Mouse (Mus musculus): ENCODE data around the gene Dcaf1.

The Dcaf1 gene

GRCm38 (mm10) chr9:106908174-106908573 is 86.5 kb downstream of the Dcaf1 start:
- no peak for DNase-seq (ENCODE audit: low spot score)

GRCm38 (mm10) chr9:106908715-106909114 is 87.0 kb downstream of the Dcaf1 start:
- DNase-seq (ENCODE audit: low spot score), result no peak

DNA sequence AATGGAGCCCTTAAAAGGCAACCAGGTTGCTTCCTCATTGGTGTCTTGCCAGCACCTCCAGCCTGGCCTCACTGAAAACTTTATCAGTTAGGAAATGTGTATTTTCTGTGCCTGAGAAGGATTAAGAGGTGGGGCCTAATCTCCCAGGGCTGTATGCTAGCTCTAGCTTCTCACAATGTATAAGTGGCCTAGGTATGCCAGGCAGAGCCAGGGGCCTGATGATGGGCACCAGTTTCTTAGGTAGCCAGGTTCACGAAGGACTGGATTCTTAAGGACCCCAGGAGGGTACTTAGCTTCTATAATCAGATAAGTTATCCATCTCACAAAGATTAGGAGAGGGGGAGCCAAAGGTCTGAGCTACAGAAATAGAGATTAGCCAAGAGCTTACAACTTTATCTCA is 90.0 kb downstream of the Dcaf1 start:
- DNase-seq (ENCODE audit: low spot score), result no peak

DNA sequence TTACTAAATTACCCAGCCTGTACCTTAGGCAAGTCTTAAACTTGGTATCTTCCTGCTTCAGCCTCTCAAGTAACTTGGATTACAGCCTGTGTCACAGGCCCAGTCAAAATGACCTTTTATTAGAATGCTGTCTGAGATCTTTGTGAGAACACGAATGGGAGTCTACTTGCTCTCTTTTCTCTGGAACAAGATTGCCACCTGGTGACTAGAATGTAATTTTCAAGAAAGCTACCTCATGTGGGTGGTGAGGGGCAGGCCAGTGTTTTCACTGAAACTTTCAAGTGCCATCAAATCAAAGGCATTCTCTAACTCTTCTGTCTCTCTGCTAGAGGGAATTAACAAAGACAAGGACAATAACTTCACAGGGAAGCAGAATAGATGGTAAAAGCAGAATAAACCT is 92.1 kb downstream of the Dcaf1 start:
- no peak for DNase-seq (ENCODE audit: low spot score)

- no peak for DNase-seq (ENCODE audit: low spot score)
Observed at GRCm38 (mm10) chr9:106914878-106915277, 93.2 kb downstream of the Dcaf1 start.

All from left cerebral cortex, adult 11 months (tissue).